Mouse (Mus musculus) CH12.LX (cell line): ENCODE data around the gene Bcas1. TPM values are rescaled to one million over a fixed set of nuclear protein-coding genes. Genes with fewer than 3 reads are reported as not detected.

Experiments
- DNase-seq: peaks from one replicate; pipeline ENCODE4 v3.0.0-alpha.2; 2013; ENCODE audit errors: extremely low read depth
- H3K27ac ChIP-seq: 2 replicates; pipeline ENCODE4 v1.5.1; 2012; ENCODE audit warnings: low read depth, mild to moderate bottlenecking, control low read depth, moderate library complexity; ENCODE audit not compliant: insufficient read depth
- H3K27me3 ChIP-seq: replicated peaks from 2 replicates; pipeline ENCODE3; 2012; ENCODE audit warnings: inconsistent platforms
- H3K36me3 ChIP-seq, 2 experiments: replicated peaks in 1 of 2; 2 replicates each; pipeline versions ENCODE3 to v1.6.1; 2012; ENCODE audit warnings: inconsistent platforms in 1 of 2, low read length in 1 of 2, mild to moderate bottlenecking in 1 of 2, mixed read lengths in 1 of 2, moderate library complexity in 1 of 2; ENCODE audit not compliant: control insufficient read depth in 1 of 2, insufficient read depth in 1 of 2
- H3K4me1 ChIP-seq, 2 experiments: 2 replicates each; pipeline ENCODE4 v1.6.1; 2012; ENCODE audit warnings: inconsistent platforms in 1 of 2, moderate library complexity in 1 of 2; ENCODE audit not compliant: insufficient read depth in 2 of 2, control insufficient read depth in 1 of 2
- H3K4me2 ChIP-seq: 2 replicates; pipeline ENCODE4 v1.6.1; 2012; ENCODE audit warnings: low read depth, mild to moderate bottlenecking, control low read depth; ENCODE audit not compliant: poor library complexity, insufficient read depth, severe bottlenecking
- H3K4me3 ChIP-seq, 3 experiments: fragments of 150-350 bp in 1 of 3; sonication (generic) in 1 of 3; replicated peaks in 1 of 3; 2 replicates each; pipeline versions ENCODE3 to v1.5.1; 2011 to 2012; ENCODE audit warnings: low read depth in 2 of 3, low read length in 2 of 3, mild to moderate bottlenecking in 2 of 3, moderate library complexity in 2 of 3, control low read depth in 1 of 3, improper control_type of control experiment in 1 of 3, inconsistent platforms in 1 of 3, mixed read lengths in 1 of 3; ENCODE audit not compliant: poor library complexity in 1 of 3
- H3K79me2 ChIP-seq: replicated peaks from 2 replicates; pipeline ENCODE4 v1.6.1; 2012; ENCODE audit warnings: mild to moderate bottlenecking, moderate library complexity; ENCODE audit not compliant: control insufficient read depth, poor library complexity, insufficient read depth, severe bottlenecking; ENCODE audit errors: extremely low read depth
- H3K9ac ChIP-seq: 2 replicates; pipeline ENCODE4 v1.6.1; 2012; ENCODE audit warnings: low read depth, mild to moderate bottlenecking, control low read depth, moderate library complexity; ENCODE audit not compliant: insufficient read depth
- H3K9me3 ChIP-seq: replicated peaks from 2 replicates; pipeline ENCODE3; 2012; ENCODE audit warnings: low read length, inconsistent platforms, mixed read lengths
- CHD1 ChIP-seq: IDR thresholded peaks from 2 replicates; pipeline ENCODE4 v1.6.1; 2012; ENCODE audit warnings: low read depth, low read length, improper control_type of control experiment, inconsistent platforms
- E2F4 ChIP-seq: IDR thresholded peaks from 2 replicates; pipeline ENCODE4 v1.6.1; 2011; ENCODE audit warnings: low read depth, low read length, improper control_type of control experiment; ENCODE audit not compliant: insufficient replicate concordance
- ELF1 ChIP-seq: IDR thresholded peaks from 2 replicates; pipeline ENCODE4 v1.6.1; 2014; ENCODE audit warnings: low read depth, mild to moderate bottlenecking, inconsistent platforms, low read length, improper control_type of control experiment
- EP300 ChIP-seq: IDR thresholded peaks from 2 replicates; pipeline ENCODE4 v1.6.1; 2011; ENCODE audit warnings: low read length, improper control_type of control experiment
- JUN ChIP-seq: IDR thresholded peaks from 2 replicates; pipeline ENCODE4 v1.6.1; 2011; ENCODE audit warnings: low read depth, mild to moderate bottlenecking, low read length, improper control_type of control experiment, moderate library complexity; ENCODE audit not compliant: insufficient read depth
- MAX ChIP-seq: IDR thresholded peaks from 2 replicates; pipeline ENCODE4 v1.6.1; 2011; ENCODE audit warnings: low read length, improper control_type of control experiment
- MAZ ChIP-seq: IDR thresholded peaks from 2 replicates; pipeline ENCODE4 v1.6.1; 2012; ENCODE audit warnings: low read depth, mild to moderate bottlenecking, inconsistent platforms, low read length, improper control_type of control experiment, moderate library complexity
- MEF2A ChIP-seq: IDR thresholded peaks from 2 replicates; pipeline ENCODE4 v1.6.1; 2014; ENCODE audit warnings: low read depth, mild to moderate bottlenecking, inconsistent platforms, low read length, improper control_type of control experiment, borderline replicate concordance
- NRF1 ChIP-seq: IDR thresholded peaks from 2 replicates; pipeline ENCODE4 v1.6.1; 2014; ENCODE audit warnings: low read depth, mild to moderate bottlenecking, inconsistent platforms, low read length, improper control_type of control experiment, moderate library complexity
- PAX5 ChIP-seq: IDR thresholded peaks from 2 replicates; pipeline ENCODE4 v1.6.1; 2012; ENCODE audit warnings: low read length, inconsistent platforms, mixed read lengths
- POLR2A ChIP-seq: IDR thresholded peaks from 2 replicates; pipeline ENCODE4 v1.6.1; 2011; ENCODE audit warnings: low read depth, mild to moderate bottlenecking, improper control_type of control experiment, low read length
- POLR2AphosphoS2 ChIP-seq: IDR thresholded peaks from 2 replicates; pipeline ENCODE4 v1.6.1; 2011; ENCODE audit warnings: low read depth, low read length, improper control_type of control experiment
- SMC3 ChIP-seq: IDR thresholded peaks from 2 replicates; pipeline ENCODE4 v1.6.1; 2011; ENCODE audit warnings: low read depth, low read length, improper control_type of control experiment
- TCF12 ChIP-seq: IDR thresholded peaks from 2 replicates; pipeline ENCODE4 v1.6.1; 2014; ENCODE audit warnings: low read depth, mild to moderate bottlenecking, inconsistent platforms, low read length, improper control_type of control experiment
- UBTF ChIP-seq: IDR thresholded peaks from 2 replicates; pipeline ENCODE4 v1.6.1; 2012; ENCODE audit warnings: low read depth, mild to moderate bottlenecking, inconsistent platforms, low read length, improper control_type of control experiment, moderate library complexity
- USF1 ChIP-seq: IDR thresholded peaks from 2 replicates; pipeline ENCODE4 v1.6.1; 2014; ENCODE audit warnings: low read depth, mild to moderate bottlenecking, inconsistent platforms, low read length, improper control_type of control experiment
- USF2 ChIP-seq: conservative IDR thresholded peaks from 2 replicates; pipeline ENCODE4 v1.6.1; 2011; ENCODE audit warnings: low read depth, low read length, improper control_type of control experiment
- ZC3H11A ChIP-seq: IDR thresholded peaks from 2 replicates; pipeline ENCODE4 v1.6.1; 2012; ENCODE audit warnings: low read depth, mild to moderate bottlenecking, inconsistent platforms, low read length, improper control_type of control experiment
- ZMIZ1 ChIP-seq: IDR thresholded peaks from 2 replicates; pipeline ENCODE4 v1.6.1; 2012; ENCODE audit warnings: low read depth, mild to moderate bottlenecking, inconsistent platforms, low read length, improper control_type of control experiment
- ZNF384 ChIP-seq: IDR thresholded peaks from 2 replicates; pipeline ENCODE4 v1.6.1; 2012; ENCODE audit warnings: low read depth, low read length, improper control_type of control experiment, inconsistent platforms
- dilution Hi-C: fragments of 300-500 bp; cut with MboI; formaldehyde crosslinking; loops from 2 replicates; pipeline ENCODE4 v1.14.3; 2020; ENCODE audit warnings: low sequenced_read_pairs; ENCODE audit not compliant: extremely low pct_unique_long_range_greater_than_20kb, extremely low pct_ligation_motif_present
- in situ Hi-C: fragments of 300-500 bp; cut with MboI; formaldehyde crosslinking; loops from 3 replicates; pipeline ENCODE4 v1.14.3; 2019; ENCODE audit warnings: low sequenced_read_pairs, low pct_ligation_motif_present, low pct_unique_long_range_greater_than_20kb, mixed read lengths
- polyA plus RNA-seq: library from polyadenylated mRNA; unstranded; fragments of >175 nt; gene quantifications from 2 replicates; pipeline ENCODE4 v1.2.1, GENCODE M21; 2012; ENCODE audit warnings: low read depth; ENCODE audit not compliant: insufficient read length
- total RNA-seq, 2 experiments: library from RNA; depleted of rRNA; stranded (reverse); fragments of 300-350 nt in 1 of 2; fragments of >200 nt in 1 of 2; gene quantifications; 2 replicates each; pipeline ENCODE4 v1.2.3; 2012 to 2014

Gene Bcas1
- total and polyA plus RNA-seq, 3 experiments, result 0.17 TPM; not detected in 2

GRCm38 (mm10) chr2:170373391-170373790 is 54.3 kb downstream of the Bcas1 start:
- Histone ChIP-seq H3K9me3 (no peaks in the 10 kb centered on the region), H3K4me2 (no peak overlapping the region), H3K4me1 (no peaks in the 10 kb centered on the region), H3K4me3 (no peak overlapping the region), H3K27ac (no peak overlapping the region), H3K36me3 (no peaks in the 10 kb centered on the region), H3K9ac (no peak overlapping the region), H3K79me2 (no peaks in the 10 kb centered on the region), H3K27me3 (peaks cover 5% of the 10 kb centered on the region)
- TF ChIP-seq ZMIZ1 (no peak), MAZ (no peak), E2F4 (no peak), ZNF384 (no peak)
- in situ Hi-C loops, result no loop called here
- DNase-seq, result no peak
- dilution Hi-C loops, result no loop called here

- peaks cover 8% of the 10 kb centered on the region for H3K27me3 ChIP-seq
- dilution Hi-C loops (no loop called here), in situ Hi-C loops (no loop called here)
- no peaks in the 10 kb centered on the region for H3K4me1 ChIP-seq
- no peaks in the 10 kb centered on the region for H3K9me3 ChIP-seq
- no peak for TF ChIP-seq POLR2AphosphoS2
- no peak for TF ChIP-seq ZC3H11A
- no peak for TF ChIP-seq UBTF
- TF ChIP-seq CHD1, result no peak
- TF ChIP-seq ELF1, result no peak
- no peak for TF ChIP-seq TCF12
- TF ChIP-seq PAX5, result no peak
- TF ChIP-seq EP300, result no peak
- TF ChIP-seq MAX, result no peak
- TF ChIP-seq POLR2A, result no peak
- TF ChIP-seq MEF2A, result no peak
- no peak for TF ChIP-seq USF2
- TF ChIP-seq USF1, result no peak
- no peak for TF ChIP-seq SMC3
- TF ChIP-seq JUN, result no peak
- TF ChIP-seq NRF1, result no peak
- TF ChIP-seq, all 38 proteins: peak for 0
- DNase-seq, result no peak
- Histone ChIP-seq H3K4me2 (no peak overlapping the region), H3K79me2 (no peaks in the 10 kb centered on the region), H3K9ac (no peak overlapping the region), H3K36me3 (no peaks in the 10 kb centered on the region), H3K4me3 (no peak overlapping the region), H3K27ac (no peak overlapping the region)
Observed at GRCm38 (mm10) chr2:170365676-170366075, 62.0 kb downstream of the Bcas1 start.
